Mouse (Mus musculus) embryonic fibroblast, embryonic 13.5 days (primary cell): ENCODE measurements at regions not wholly inside any gene's neighbourhood (a gene's known extent, or its start where the extent isn't known, plus 50 kb on each side); places are given as distances from the start of the nearest gene placed in this dataset.

Source experiments
- CTCF ChIP-seq: IDR thresholded peaks from 2 replicates; pipeline ENCODE4 v1.5.1; 2011; ENCODE audit warnings: mild to moderate bottlenecking, control low read depth, low read length, moderate library complexity, borderline replicate concordance; ENCODE audit not compliant: insufficient read depth
- POLR2A ChIP-seq: IDR thresholded peaks from 2 replicates; pipeline ENCODE4 v1.6.1; 2011; ENCODE audit warnings: low read depth, mild to moderate bottlenecking, control low read depth, low read length, moderate library complexity

DNA sequence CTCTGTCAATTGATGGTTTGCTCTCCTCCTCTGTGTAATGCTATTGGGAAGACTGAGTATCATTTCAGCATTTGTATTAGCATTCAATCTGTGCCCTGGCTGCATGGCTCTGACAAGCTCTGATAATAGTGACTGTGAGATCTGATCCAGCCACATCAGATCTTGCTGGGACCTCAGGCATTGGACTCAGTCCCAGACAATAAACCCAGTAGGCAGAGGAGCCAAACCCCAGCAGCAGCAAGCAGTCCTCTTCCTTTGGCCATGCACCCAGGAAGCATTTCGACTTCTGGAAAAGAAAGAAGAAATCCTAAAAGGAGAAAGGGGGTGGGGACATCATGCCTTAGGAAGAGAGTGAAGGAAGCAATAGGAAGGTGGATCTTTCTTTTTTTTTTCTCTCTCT is 205.8 kb upstream of the Onecut1 start:
- TF ChIP-seq POLR2A (no peak), CTCF (no peak)
